Mouse (Mus musculus): ENCODE data around the gene Pxk. TPM values are rescaled to one million over a fixed set of nuclear protein-coding genes. Genes with fewer than 3 reads are reported as not detected.

Pxk gene
- polyA plus RNA-seq, 1 experiment from 2014 or later: 15.7 TPM

- peaks cover 6% of the 10 kb centered on the region; the same call in 1 of the 2 replicates for H3K4me1 ChIP-seq (ENCODE audit: insufficient read depth)
- ATAC-seq: no peak
- WGBS (ENCODE audit: insufficient replicate concordance): 85% methylated on average over 7 of the region's 7 CpGs
- no peak for DNase-seq
- H3K27ac ChIP-seq (ENCODE audit: low read depth): no peak overlapping the region
- H3K4me3 ChIP-seq (ENCODE audit: low read depth, low read length): no peak overlapping the region
- H3K27me3 ChIP-seq (ENCODE audit: insufficient read depth, low read length): no peaks in the 10 kb centered on the region
- H3K9ac ChIP-seq (replicated peaks): no peak overlapping the region
- H3K36me3 ChIP-seq (replicated peaks; ENCODE audit: insufficient read depth, low read length): no peaks in the 10 kb centered on the region
- TF ChIP-seq CTCF (IDR thresholded peaks at IDR 0.05; ENCODE audit: low read depth): no peak
- H3K4me2 ChIP-seq (ENCODE audit: low read depth, low read length): no peak overlapping the region
- H3K9me3 ChIP-seq (ENCODE audit: low read length): no peaks in the 10 kb centered on the region
Observed at GRCm38 (mm10) chr14:8059938-8060337, 38.1 kb upstream of the Pxk start.

- no peak overlapping the region for H3K4me2 ChIP-seq (ENCODE audit: low read depth, low read length)
- H3K4me1 ChIP-seq (ENCODE audit: insufficient read depth): peaks cover 6% of the 10 kb centered on the region; the same call in 1 of the 2 replicates
- H3K36me3 ChIP-seq (replicated peaks; ENCODE audit: insufficient read depth, low read length): no peaks in the 10 kb centered on the region
- no peaks in the 10 kb centered on the region for H3K27me3 ChIP-seq (ENCODE audit: insufficient read depth, low read length)
- H3K9me3 ChIP-seq (ENCODE audit: low read length): no peaks in the 10 kb centered on the region
- TF ChIP-seq EP300 (IDR thresholded peaks at IDR 0.05; ENCODE audit: low read depth) (no peak), CTCF (IDR thresholded peaks at IDR 0.05; ENCODE audit: low read depth) (no peak)
- ATAC-seq: no peak
- WGBS (ENCODE audit: insufficient replicate concordance): 24% methylated on average over 3 of the region's 3 CpGs
- H3K4me3 ChIP-seq (ENCODE audit: low read depth, low read length): no peak overlapping the region
- no peak for DNase-seq
- H3K9ac ChIP-seq (replicated peaks): no peak overlapping the region
- H3K27ac ChIP-seq (ENCODE audit: low read depth): no peak overlapping the region
Observed at GRCm38 (mm10) chr14:8062076-8062475, 35.9 kb upstream of the Pxk start.

GRCm38 (mm10) chr14:8062537-8063301 lies 35.3 kb upstream of the Pxk start:
- Histone ChIP-seq H3K4me2 (ENCODE audit: low read depth, low read length) (no peak overlapping the region), H3K27me3 (ENCODE audit: insufficient read depth, low read length) (no peaks in the 10 kb centered on the region), H3K4me1 (ENCODE audit: insufficient read depth) (peaks cover 6% of the 10 kb centered on the region; the same call in 1 of the 2 replicates), H3K27ac (ENCODE audit: low read depth) (no peak overlapping the region), H3K9me3 (ENCODE audit: low read length) (no peaks in the 10 kb centered on the region), H3K9ac (replicated peaks) (no peak overlapping the region), H3K36me3 (replicated peaks; ENCODE audit: insufficient read depth, low read length) (no peaks in the 10 kb centered on the region), H3K4me3 (ENCODE audit: low read depth, low read length) (no peak overlapping the region)
- DNase-seq (no peak), ATAC-seq (no peak)
- TF ChIP-seq CTCF (IDR thresholded peaks at IDR 0.05; ENCODE audit: low read depth): no peak
- no peak for TF ChIP-seq EP300 (IDR thresholded peaks at IDR 0.05; ENCODE audit: low read depth)
- 70% methylated on average over 3 of the region's 3 CpGs for WGBS (ENCODE audit: insufficient replicate concordance)

- Histone ChIP-seq H3K27me3 (ENCODE audit: insufficient read depth, low read length) (no peaks in the 10 kb centered on the region), H3K4me2 (ENCODE audit: low read depth, low read length) (no peak overlapping the region), H3K9me3 (ENCODE audit: low read length) (no peaks in the 10 kb centered on the region), H3K27ac (ENCODE audit: low read depth) (no peak overlapping the region), H3K9ac (replicated peaks) (no peak overlapping the region), H3K4me1 (ENCODE audit: insufficient read depth) (peaks cover 6% of the 10 kb centered on the region; the same call in 1 of the 2 replicates), H3K4me3 (ENCODE audit: low read depth, low read length) (no peak overlapping the region), H3K36me3 (replicated peaks; ENCODE audit: insufficient read depth, low read length) (no peaks in the 10 kb centered on the region)
- DNase-seq: no peak
- WGBS (ENCODE audit: insufficient replicate concordance): 53% methylated on average over 8 of the region's 8 CpGs
- no peak for ATAC-seq
- TF ChIP-seq EP300 (IDR thresholded peaks at IDR 0.05; ENCODE audit: low read depth) (no peak), CTCF (IDR thresholded peaks at IDR 0.05; ENCODE audit: low read depth) (no peak)
Observed at GRCm38 (mm10) chr14:8063835-8064785, 33.9 kb upstream of the Pxk start.

GRCm38 (mm10) chr14:8080165-8080679 lies 17.8 kb upstream of the Pxk start, which contains the start of gene Rpp14:
Gene Rpp14 (plus strand): TSS chr14:8080367.
- peak within 1 kb of the TSS; percentile 86 for H3K4me2 ChIP-seq (ENCODE audit: low read depth, low read length)
- ATAC-seq (peak; percentile 98), DNase-seq (peak; percentile 95)
- peak within 1 kb of the TSS; percentile 70 for H3K9ac ChIP-seq (replicated peaks)
- peak within 1 kb of the TSS; percentile 92 for H3K27ac ChIP-seq (ENCODE audit: low read depth)
- under 1% methylated on average over 47 of the region's 47 CpGs for WGBS (ENCODE audit: insufficient replicate concordance)
- H3K4me3 ChIP-seq (ENCODE audit: low read depth, low read length): peak within 1 kb of the TSS; percentile 66
- H3K36me3 ChIP-seq (replicated peaks; ENCODE audit: insufficient read depth, low read length): peaks cover 17% of the 10 kb centered on the region
- no peaks in the 10 kb centered on the region for H3K27me3 ChIP-seq (ENCODE audit: insufficient read depth, low read length)
- peaks cover 16% of the 10 kb centered on the region for H3K4me1 ChIP-seq (ENCODE audit: insufficient read depth)
- H3K9me3 ChIP-seq (ENCODE audit: low read length): no peaks in the 10 kb centered on the region; the same call in 1 of the 2 replicates
- TF ChIP-seq CTCF (IDR thresholded peaks at IDR 0.05; ENCODE audit: low read depth) (peak; percentile 99), EP300 (IDR thresholded peaks at IDR 0.05; ENCODE audit: low read depth) (peak; percentile 22; the same call in 1 of the 2 replicates)

GRCm38 (mm10) chr14:8080718-8081117 lies 17.3 kb upstream of the Pxk start:
- Histone ChIP-seq H3K4me1 (ENCODE audit: insufficient read depth) (peaks cover 16% of the 10 kb centered on the region), H3K27me3 (ENCODE audit: insufficient read depth, low read length) (no peaks in the 10 kb centered on the region), H3K36me3 (replicated peaks; ENCODE audit: insufficient read depth, low read length) (peaks cover 21% of the 10 kb centered on the region), H3K4me2 (ENCODE audit: low read depth, low read length) (peak overlapping the region; percentile 86), H3K27ac (ENCODE audit: low read depth) (peak overlapping the region; percentile 92), H3K9me3 (ENCODE audit: low read length) (no peaks in the 10 kb centered on the region), H3K4me3 (ENCODE audit: low read depth, low read length) (peak overlapping the region; percentile 66), H3K9ac (replicated peaks) (peak overlapping the region; percentile 70)
- under 1% methylated on average over 11 of the region's 11 CpGs for WGBS (ENCODE audit: insufficient replicate concordance)
- no peak for TF ChIP-seq EP300 (IDR thresholded peaks at IDR 0.05; ENCODE audit: low read depth)
- no peak for TF ChIP-seq CTCF (IDR thresholded peaks at IDR 0.05; ENCODE audit: low read depth)
- ATAC-seq: peak; percentile 47
- peak; percentile 41 for DNase-seq

Data from liver, postnatal 0 days (tissue).